Mouse (Mus musculus): ENCODE results near the gene Aasdh. TPM values are rescaled to one million over a fixed set of nuclear protein-coding genes. Genes with fewer than 3 reads are reported as not detected.

Gene Aasdh
- polyA plus RNA-seq (2014; fragmentation: Illumina TruSeq; extraction: RNeasy Lipid Tissue Mini Kit (QIAGEN cat#74804); ENCODE audit: low read depth, low replicate concordance): 24.9 TPM

GRCm38 (mm10) chr5:76905405-76906154, at the start of gene Aasdh:
Gene Aasdh, minus strand, starts transcription at chr5:76905514.

GRCm38 (mm10) chr5:76951106-76952027, 46.1 kb upstream of the Aasdh start, which contains the start of the genes Paics and Ppat:
Gene Paics, plus strand, starts transcription at chr5:76951307.
Gene Ppat, minus strand, starts transcription at chr5:76951578.

Other genes with a start within 250 kb of the Aasdh start
- gene C530008M17Rik, start 249.0 kb downstream of the Aasdh start, polyA plus RNA-seq (2014; fragmentation: Illumina TruSeq; extraction: RNeasy Lipid Tissue Mini Kit (QIAGEN cat#74804); ENCODE audit: low read depth, low replicate concordance): 104 TPM
- 80.8 TPM for gene Paics, start 45.8 kb upstream of the Aasdh start, polyA plus RNA-seq (2014; fragmentation: Illumina TruSeq; extraction: RNeasy Lipid Tissue Mini Kit (QIAGEN cat#74804); ENCODE audit: low read depth, low replicate concordance)
- 18.0 TPM for gene Ppat, start 46.1 kb upstream of the Aasdh start, polyA plus RNA-seq (2014; fragmentation: Illumina TruSeq; extraction: RNeasy Lipid Tissue Mini Kit (QIAGEN cat#74804); ENCODE audit: low read depth, low replicate concordance)
- gene Srp72, start 69.2 kb upstream of the Aasdh start, polyA plus RNA-seq (2014; fragmentation: Illumina TruSeq; extraction: RNeasy Lipid Tissue Mini Kit (QIAGEN cat#74804); ENCODE audit: low read depth, low replicate concordance): 172 TPM
- gene Arl9, start 98.5 kb upstream of the Aasdh start, polyA plus RNA-seq (2014; fragmentation: Illumina TruSeq; extraction: RNeasy Lipid Tissue Mini Kit (QIAGEN cat#74804); ENCODE audit: low read depth, low replicate concordance): 186 TPM
- 117 TPM for gene Thegl, start 110.5 kb upstream of the Aasdh start, polyA plus RNA-seq (2014; fragmentation: Illumina TruSeq; extraction: RNeasy Lipid Tissue Mini Kit (QIAGEN cat#74804); ENCODE audit: low read depth, low replicate concordance)
- 9.1 TPM for gene Hopx, start 209.6 kb upstream of the Aasdh start, polyA plus RNA-seq (2014; fragmentation: Illumina TruSeq; extraction: RNeasy Lipid Tissue Mini Kit (QIAGEN cat#74804); ENCODE audit: low read depth, low replicate concordance)